Mouse (Mus musculus): Measurements from ENCODE around the gene Tgfbr1.
"Not testable (repeated sequence)": the region's sequence is repeated elsewhere in the genome, so short reads cannot be mapped to it uniquely, and the experiment has no call there.

The Tgfbr1 gene

DNA sequence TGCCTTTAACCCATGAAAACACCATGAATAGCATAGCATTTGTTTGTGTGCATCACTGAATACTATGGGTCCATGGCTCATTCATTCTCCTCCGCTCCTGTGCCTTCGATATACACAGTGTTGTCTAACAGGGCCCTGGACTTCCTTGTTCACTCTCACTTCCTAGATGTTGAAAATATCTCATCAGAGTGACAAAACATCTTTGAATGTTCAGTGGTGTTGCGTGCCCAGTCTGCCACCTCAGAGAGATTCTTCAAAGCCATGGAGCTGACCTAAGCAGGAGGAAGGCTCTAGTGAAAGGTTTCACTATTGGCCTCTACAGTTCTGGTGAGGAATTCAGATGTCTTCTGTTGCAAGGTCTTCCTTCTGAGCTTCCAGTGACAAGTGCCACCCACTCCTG, 19.5 kb upstream of the Tgfbr1 start:
- ChIA-PET CTCF (interaction anchor here in 2 of 4 experiments (0.5 to 0.6 kb wide), 2 partner anchors 9 to 561 kb away, joined by 3 to 4 read pairs; no protein-coding TSS in a partner anchor), POLR2A (no interaction called here)

DNA sequence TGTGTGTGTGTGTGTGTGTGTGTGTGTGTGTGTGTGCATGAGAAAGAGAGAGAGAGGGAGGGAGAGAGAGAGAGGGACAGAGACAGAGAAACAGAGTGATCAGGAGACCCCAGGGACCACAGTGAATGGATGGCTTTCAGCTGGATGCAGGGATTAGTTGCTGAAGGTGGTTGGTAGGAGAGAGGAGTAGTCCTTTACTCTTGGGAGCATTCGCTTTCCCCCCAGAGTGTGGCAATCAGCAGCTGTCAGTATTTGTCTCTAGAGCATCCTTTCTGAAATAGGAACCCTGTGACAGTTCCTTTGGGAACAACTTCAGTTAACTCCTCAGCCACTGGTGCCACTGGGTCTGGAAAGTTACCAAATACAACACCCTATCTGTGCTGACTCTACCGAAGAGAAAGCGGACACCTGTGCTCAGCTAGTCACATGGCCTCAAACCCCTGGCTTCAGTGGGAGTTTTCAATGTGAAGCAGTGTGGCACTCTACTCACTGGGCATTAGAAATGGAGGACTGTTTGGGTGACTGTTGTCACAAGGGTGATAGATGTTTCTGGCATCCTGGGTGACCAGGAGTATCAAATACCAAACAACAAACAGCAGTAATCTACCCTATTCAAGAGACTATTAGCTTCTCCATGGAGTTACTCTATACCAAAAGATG, 16.0 kb upstream of the Tgfbr1 start:
- CTCF ChIA-PET, result no interaction called here
- POLR2A ChIA-PET, result interaction anchor here in 1 of 4 experiments (1.2 kb wide), 1 partner anchor 15 kb away, joined by 3 read pairs; no protein-coding TSS in a partner anchor

DNA sequence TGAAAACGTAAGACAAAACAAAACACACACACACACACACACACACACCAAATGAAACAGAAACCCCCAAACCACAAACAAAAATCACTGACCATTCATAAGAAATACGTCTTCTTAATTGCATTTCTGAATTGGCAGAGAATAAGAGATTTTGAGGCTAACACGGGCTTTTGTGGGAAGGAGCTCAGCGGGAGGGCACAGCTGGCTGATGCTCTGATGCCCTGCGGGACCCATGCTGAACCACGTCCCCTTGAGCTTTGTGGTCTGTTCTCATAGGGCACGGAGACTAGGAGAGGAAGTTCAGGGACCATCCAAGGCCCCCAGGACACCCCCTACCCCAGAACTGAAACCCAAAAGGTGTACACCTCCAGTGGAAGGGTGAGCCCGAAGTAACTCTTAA, 10.4 kb upstream of the Tgfbr1 start:
- ChIA-PET POLR2A (interaction anchor here in 2 of 4 experiments (0.6 to 1.9 kb wide), 3 partner anchors 9 to 872 kb away, joined by 3 to 4 read pairs (median 3); partner anchors contain the start of gene Tgfbr1 (in 1 of the 2)), CTCF (interaction anchor here in 2 of 4 experiments (1.0 to 1.3 kb wide), 2 partner anchors 9 to 10 kb away, joined by 3 to 4 read pairs; no protein-coding TSS in a partner anchor)

DNA sequence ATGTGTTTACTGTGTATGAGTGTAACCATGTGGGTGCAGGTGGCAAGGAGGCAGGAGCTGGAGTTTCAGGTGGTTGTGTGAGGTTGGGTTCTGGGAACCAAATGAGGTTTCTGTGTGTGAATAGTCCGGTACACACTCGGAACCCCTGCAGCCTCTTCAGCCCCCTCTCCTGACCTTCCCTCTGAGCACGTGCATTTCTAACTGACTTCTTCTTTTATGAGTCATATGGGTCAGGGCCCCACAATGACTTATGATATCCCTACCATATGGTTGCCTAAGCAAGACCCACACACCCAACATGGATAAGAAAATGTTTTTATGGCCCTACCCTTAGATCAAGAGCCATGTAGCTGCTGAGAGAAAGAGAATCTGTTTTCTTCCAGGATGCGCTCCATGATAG, 6.0 kb upstream of the Tgfbr1 start:
- ChIA-PET POLR2A (no interaction called here), CTCF (no interaction called here)

DNA sequence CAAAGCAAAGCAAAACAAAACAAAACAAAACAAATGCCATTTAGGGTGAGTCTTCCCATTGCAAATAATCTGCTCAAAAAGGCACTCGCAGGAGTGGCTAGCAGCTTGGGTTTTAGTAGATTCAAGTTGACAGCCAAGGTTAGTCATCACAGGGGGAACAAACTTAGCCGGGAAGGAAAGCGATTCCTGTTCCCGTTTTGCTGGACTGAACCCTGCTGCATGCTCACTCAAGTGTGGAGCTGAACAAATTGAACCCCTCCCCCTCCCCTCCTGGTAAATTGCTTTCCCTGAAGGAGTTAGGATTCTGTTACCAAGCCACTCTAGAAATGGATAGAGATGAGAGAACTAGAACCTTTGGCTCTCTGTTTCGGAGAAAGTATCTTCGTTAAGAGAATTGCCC, 3.3 kb upstream of the Tgfbr1 start:
- POLR2A ChIA-PET, result no interaction called here
- CTCF ChIA-PET, result interaction anchor here in 1 of 4 experiments (1.3 kb wide), 1 partner anchor 220 kb away, joined by 5 read pairs; no protein-coding TSS in a partner anchor

DNA sequence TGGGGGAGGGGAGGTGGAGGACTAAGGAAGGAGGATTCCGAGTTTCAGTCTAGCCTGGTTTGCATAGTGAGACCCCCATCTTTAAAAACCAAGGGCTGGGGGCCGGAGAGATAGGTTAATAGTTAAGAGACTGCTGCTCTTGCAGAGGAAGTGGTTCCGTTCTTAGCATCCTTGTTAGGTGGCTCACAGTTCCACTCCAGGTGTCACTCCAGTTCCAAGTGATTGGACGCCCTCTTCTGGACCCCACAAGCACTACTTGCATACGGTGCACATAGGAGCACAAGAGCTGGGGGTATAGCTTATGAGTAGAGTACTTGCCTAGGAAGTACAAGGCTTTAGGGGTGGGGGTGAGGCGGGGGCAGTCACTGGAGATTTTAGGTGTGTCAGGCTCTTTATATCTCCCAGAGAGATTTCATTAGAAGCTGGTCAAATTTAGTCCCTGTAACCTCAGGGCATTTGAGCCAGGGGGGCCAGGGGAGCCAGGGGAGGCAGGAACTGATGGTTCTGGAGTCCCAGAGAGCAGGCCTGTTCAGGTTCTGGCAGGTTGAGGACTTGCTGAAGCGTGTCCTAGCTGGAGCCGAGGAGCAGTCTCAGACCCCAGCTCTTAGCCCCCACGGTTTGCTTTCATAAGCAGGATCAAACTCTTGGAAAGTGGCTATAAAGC, 1.5 kb upstream of the Tgfbr1 start:
- CTCF ChIA-PET, result interaction anchor here in 3 of 4 experiments (0.7 to 2.6 kb wide), 21 partner anchors 9 to 1430 kb away, joined by 3 to 20 read pairs (median 4); no protein-coding TSS in a partner anchor
- POLR2A ChIA-PET, result interaction anchor here in 3 of 4 experiments (0.6 to 2.6 kb wide), 16 partner anchors 9 to 1233 kb away, joined by 3 to 25 read pairs (median 4); partner anchors contain the start of gene Tmeff1 (in 1 of the 3)

DNA sequence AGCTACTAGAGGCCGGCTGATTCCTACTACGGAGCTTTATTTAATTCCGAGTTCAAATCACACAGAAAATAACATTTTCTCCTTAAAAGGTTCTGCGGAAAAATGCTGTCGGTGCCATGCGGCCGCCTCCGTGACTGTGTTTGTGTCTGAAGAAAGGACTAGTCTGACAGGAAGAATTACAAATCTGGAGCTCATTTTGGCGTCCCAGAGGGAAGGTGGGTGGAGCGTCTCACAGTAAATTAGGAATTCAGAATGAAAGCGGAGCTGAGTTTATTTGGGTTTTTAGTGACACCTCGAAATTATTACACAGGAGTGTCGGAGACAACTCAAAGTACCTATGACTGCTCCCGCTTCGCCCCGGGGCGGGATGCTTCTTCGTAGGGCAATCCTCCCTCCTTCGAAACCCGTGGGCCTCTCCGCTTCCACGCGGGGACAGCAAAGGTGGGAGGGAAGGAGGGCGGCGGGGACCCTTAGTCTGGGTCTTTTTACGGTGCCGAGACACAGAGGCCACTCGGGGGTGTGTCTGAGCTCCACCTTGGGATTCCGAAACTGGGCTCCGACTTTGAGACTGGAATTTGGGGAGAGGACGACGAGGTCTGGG, 861 bp upstream of the Tgfbr1 start:
- ChIA-PET CTCF (interaction anchor here (0.7 to 2.6 kb wide), 22 partner anchors 9 to 1431 kb away, joined by 3 to 20 read pairs (median 4); no protein-coding TSS in a partner anchor), POLR2A (interaction anchor here in 3 of 4 experiments (0.6 to 2.6 kb wide), 23 partner anchors 10 to 1233 kb away, joined by 3 to 25 read pairs (median 3); partner anchors contain the start of genes Alg2 (in 1 of the 3), Erp44 (in 1 of the 3), Galnt12 (in 1 of the 3) and Invs (in 1 of the 3))

DNA sequence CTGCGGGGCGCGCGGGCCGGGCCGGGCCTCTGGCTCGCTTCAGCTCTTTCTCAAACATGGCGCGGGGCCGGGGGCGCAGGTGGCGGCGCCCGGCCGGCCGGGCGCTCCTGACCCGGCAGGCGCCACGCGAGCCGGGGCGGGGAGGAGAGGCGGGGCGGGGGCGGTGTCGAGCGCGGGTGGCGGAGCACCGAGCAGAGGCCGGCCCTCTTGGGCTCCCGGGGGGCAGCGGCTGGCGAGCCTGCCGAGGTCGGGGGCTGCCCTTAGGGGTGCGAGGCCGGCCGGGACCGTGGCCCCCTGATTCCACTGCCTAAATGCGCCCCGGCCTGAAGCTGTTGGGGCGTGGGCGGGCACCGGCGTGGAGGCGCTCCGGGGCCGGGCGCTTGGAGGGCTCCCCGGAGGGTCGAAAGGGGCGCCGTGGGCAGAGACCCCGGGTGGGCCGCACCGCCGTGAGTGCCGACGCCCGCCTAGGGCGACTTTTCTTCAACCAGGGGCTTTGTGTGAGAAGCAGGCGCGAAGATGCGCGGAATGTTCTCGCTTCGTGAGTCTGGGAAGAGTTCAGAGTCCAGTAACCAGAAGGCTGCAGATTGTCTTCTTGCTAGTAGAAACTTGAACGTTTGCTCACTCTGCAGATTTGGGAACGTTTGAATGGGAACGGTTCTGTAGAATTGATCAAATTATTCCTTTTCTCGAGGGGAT, 542 bp downstream of the Tgfbr1 start:
- POLR2A ChIA-PET, result interaction anchor here (0.6 to 2.6 kb wide), 16 partner anchors 9 to 1231 kb away, joined by 3 to 25 read pairs (median 4); partner anchors contain the start of genes Alg2 (in 2 of the 4), Sec61b (in 2 of the 4), Erp44 (in 1 of the 4) and Galnt12 (in 1 of the 4)
- CTCF ChIA-PET, result interaction anchor here (0.6 to 2.6 kb wide), 9 partner anchors 8 to 1048 kb away, joined by 3 to 20 read pairs (median 6); no protein-coding TSS in a partner anchor

DNA sequence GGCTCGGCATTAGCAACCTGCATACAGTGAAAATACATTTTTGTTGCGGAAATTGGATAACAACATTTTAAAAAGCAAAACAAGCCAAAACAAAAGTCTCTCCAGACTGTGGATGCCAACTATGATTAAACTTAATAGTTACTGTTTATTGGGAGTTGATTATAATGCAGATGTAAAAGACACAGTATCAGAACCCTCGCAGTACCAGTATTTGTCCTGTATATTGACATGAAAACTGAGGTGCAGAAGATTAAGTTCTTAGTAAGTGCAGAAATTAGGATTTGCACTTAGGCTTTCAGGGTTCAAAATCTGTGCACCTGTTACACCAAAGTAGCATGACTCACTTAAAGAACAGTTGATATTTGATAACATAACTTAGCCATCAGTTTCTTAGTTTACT, 1.3 kb downstream of the Tgfbr1 start:
- CTCF ChIA-PET, result no interaction called here
- POLR2A ChIA-PET, result interaction anchor here in 1 of 4 experiments (1.5 kb wide), 1 partner anchor 120 kb away, joined by 6 read pairs; the partner anchor contains the start of genes Alg2 and Sec61b

DNA sequence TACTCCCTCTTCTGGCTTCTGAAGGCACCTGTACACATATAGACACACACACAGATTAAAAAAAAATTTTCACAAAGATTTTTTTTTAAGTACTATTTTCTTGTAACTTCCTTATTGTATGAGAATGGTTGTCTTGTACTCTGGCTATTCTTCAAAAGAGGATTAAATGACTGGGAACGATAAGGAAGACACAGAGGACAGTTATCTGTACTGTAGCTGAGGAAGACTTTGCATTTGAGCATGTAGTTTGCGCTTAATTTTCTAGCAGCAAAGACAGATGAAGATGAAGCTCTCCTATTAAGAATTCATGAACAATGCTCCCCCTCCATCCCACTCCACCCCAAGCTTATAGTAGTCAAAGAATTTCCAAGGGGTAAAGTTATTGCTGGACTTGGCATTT, 9.6 kb downstream of the Tgfbr1 start:
- ChIA-PET POLR2A (interaction anchor here in 2 of 4 experiments (2.8 to 5.4 kb wide), 2 partner anchors 10 kb away, joined by 9 to 25 read pairs; partner anchors contain the start of gene Tgfbr1 (in 2 of the 2)), CTCF (interaction anchor here in 2 of 4 experiments (1.1 to 1.5 kb wide), 3 partner anchors 10 to 140 kb away, joined by 3 to 7 read pairs (median 3); partner anchors contain the start of gene Tgfbr1 (in 1 of the 2))

DNA sequence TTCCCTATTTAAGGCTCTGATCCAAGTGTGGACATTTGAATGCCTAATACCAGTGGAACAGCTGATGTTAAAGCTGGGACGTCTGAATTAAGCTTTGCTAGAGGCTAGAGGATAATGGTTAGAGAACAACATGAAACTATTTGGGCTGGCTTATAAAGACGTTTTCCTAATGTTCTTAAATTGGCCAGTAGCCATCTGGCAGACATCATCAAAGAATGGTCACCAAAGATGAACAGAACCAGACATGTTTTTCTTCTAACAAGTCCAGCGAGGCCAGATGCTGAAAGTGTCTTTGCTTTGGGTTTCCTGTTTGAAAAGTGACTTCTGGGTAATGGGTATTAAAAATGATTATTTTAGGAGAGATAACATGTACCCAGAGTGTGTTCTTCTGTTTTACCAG, 10.1 kb downstream of the Tgfbr1 start:
- ChIA-PET POLR2A (interaction anchor here in 2 of 4 experiments (2.8 to 5.4 kb wide), 2 partner anchors 10 kb away, joined by 9 to 25 read pairs; partner anchors contain the start of gene Tgfbr1 (in 2 of the 2)), CTCF (interaction anchor here in 3 of 4 experiments (0.6 to 1.3 kb wide), 3 partner anchors 129 to 155 kb away, joined by 3 to 16 read pairs (median 3); no protein-coding TSS in a partner anchor)

DNA sequence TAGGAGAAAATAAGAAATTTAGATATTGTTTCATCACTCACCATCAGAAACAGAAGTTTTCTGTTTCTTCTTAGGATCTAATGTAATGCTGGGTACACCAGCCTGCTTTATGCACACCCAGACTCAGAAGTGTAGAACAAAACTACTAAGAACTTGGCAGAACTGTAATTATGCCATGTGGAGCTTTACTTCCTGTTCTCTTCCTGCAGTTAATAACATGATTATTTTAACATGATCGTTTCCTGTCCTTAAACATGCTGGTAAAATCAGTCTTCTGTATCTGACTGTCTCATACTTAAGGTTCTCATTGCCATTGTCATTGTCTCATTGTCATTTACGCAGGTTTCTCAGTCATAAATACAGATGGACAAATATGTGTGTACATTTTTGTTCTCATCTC, 15.7 kb downstream of the Tgfbr1 start:
- ChIA-PET CTCF (no interaction called here), POLR2A (interaction anchor here in 3 of 4 experiments (0.8 to 1.4 kb wide), 5 partner anchors 13 to 58 kb away, joined by 3 to 5 read pairs (median 3); partner anchors contain the start of gene Tgfbr1 (in 1 of the 3))

DNA sequence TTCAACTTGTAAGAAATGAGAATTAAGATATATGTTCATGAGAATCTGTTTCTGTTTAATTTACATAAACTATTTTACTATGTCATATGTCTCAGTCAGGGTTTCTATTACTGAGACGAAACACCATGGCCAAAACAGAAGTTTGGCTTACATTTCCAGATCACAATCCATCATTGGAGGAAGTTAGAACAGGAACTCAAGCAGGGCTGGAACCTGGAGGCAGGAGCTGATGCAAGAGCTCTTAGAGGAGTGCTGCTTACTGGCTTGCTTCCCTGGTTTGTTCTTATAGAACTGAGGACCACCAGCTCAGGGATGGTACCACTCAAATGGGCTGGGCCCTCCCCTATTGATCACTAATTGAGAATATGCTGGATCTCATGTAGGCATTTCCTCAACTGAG, 25.7 kb downstream of the Tgfbr1 start:
- CTCF ChIA-PET, result no interaction called here

DNA sequence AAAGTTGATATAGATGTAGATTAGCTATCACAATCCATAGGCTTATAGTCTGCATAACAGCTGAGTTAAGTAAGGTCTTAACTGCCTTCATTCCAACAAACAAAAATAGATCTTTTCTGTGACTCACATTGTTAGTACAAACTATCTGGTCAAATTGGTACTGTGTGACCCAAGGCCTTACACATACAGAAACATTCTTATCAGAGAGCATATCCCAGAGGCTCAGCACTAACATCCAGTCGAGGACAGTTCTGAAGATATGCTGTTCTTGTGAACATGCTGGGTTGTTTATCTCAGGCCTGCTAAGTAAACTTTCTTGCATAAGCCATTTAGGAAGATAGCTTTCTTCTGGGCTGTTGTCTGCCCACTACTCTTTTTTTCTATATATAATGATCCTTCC, 29.4 kb downstream of the Tgfbr1 start:
- POLR2A ChIA-PET, result interaction anchor here in 1 of 4 experiments (1.0 kb wide), 1 partner anchor 16 kb away, joined by 3 read pairs; no protein-coding TSS in a partner anchor
- CTCF ChIA-PET, result no interaction called here

More for the DNA sequence above, 25.7 kb downstream of the Tgfbr1 start:
- POLR2A ChIA-PET, result no interaction called here

DNA sequence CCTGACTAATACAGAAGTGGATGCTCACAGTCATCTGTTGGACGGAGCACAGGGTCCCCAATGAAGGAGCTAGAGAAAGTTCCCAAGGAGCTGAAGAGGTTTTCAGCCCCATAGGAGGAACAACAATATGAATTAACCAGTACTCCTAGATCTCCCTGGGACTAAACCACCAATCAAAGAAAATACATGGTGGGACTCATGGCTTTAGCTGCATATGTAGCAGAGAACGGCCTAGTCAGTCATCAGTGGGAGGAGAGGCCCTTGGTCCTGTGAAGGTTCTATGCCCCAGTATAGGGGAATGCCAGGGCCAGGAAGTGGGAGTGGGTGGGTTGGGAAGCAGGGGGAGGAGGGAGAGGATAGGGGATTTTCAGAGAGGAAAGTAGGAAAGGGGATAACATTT, 38.9 kb downstream of the Tgfbr1 start:
- POLR2A ChIA-PET, result interaction anchor here in 1 of 4 experiments (0.6 kb wide), 1 partner anchor 1762 kb away, joined by 3 read pairs; no protein-coding TSS in a partner anchor
- CTCF ChIA-PET, result not testable (repeated sequence)

DNA sequence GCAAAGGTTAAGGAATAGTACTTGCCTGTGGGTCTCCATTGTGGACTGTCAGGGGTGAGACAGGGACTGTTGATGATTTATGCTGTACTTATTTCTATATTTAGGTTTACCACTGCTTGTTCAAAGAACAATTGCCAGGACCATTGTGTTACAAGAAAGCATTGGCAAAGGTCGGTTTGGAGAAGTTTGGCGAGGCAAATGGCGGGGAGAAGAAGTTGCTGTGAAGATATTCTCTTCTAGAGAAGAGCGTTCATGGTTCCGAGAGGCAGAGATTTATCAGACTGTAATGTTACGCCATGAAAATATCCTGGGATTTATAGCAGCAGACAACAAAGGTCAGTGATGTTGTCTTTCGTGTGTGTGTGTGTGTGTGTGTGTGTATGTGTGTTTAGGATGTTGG, 43.2 kb downstream of the Tgfbr1 start:
- ChIA-PET POLR2A (no interaction called here), CTCF (no interaction called here)

DNA sequence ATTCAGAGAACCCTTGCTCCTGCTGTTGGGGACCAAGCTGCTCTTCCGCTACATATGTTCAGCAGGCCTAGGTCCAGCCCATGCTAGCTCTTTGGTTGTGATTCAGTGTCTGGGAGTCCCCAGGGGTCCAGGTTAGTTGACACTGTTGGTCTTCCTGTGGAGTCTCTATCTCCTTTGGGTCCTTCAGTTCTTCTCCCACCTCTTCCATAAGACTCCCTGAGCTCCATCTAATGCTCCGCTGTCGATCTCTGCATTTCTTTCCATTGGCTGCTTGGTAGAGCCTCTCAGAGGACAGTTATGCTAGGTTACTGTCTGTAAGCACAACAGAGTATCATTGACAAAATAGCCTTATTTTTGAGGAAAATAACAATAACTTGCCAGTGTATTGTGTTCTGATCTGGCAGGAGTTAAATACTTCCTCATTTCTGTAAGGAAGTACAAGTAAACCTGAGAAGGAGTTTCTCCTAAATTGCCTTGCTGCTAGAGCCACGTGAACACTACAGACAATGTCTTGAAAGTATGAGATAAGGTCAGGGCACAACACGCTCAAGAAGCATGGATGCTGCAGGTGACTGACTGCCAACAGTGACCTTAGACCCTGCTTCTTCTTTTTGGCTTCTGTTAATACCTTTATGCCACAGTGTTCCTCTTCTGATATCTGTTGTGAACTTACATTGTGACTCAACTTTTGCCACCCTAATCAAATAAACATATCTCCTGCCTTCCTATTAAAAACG, 45.1 kb downstream of the Tgfbr1 start:
- CTCF ChIA-PET, result interaction anchor here in 2 of 4 experiments (0.6 kb wide), 2 partner anchors 45 to 104 kb away, joined by 3 to 5 read pairs; partner anchors contain the start of gene Tgfbr1 (in 1 of the 2)
- POLR2A ChIA-PET, result interaction anchor here in 2 of 4 experiments (0.5 to 0.6 kb wide), 2 partner anchors 82 to 921 kb away, joined by 3 read pairs; no protein-coding TSS in a partner anchor

Measured in embryonic stem cell, embryonic (primary cell).